Mouse (Mus musculus): Measurements from ENCODE around the gene Cyp46a1. TPM values are rescaled to one million over a fixed set of nuclear protein-coding genes. Genes with fewer than 3 reads are reported as not detected.

The Cyp46a1 gene
- total and polyA plus RNA-seq, 3 experiments: not detected

DNA sequence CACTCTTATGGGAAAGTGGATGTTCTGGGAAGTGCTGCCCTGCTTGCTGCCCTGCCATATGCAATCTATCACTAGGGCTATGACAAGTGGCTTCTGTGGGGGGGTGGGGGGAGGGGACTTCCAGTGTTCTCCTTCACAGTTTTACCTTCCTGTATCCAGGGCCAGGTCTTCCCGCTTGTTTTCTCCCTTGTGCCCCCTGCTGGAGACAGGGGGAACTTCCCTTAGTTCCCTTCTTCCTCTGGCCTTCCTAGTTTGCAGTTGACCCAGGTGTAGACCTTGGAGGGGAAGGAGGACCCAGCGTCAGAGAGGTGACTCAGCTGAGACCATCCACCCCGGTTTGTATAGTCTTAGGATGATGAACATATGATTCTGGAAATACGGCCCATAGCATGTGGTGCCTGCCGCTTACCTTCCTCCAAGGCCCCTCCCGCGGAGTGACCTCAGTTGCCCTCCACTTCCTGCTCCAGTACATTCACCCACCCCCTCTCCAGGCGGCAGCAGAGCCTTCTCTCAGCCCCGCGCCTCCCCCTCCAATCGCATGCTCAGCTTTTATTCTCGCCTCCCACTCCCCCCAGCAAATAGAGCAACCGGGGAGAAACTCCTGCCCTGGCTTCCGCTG lies 4.5 kb downstream of the Cyp46a1 start:
- TF ChIP-seq EP300 (IDR thresholded peaks at IDR 0.05; ENCODE audit: low read depth in 1 of 2, low read length in 2 of 2) (no peak), CTCF (IDR thresholded peaks at IDR 0.05 in 2 of 3, conservative IDR thresholded peaks at IDR 0.05 in 1 of 3; ENCODE audit: control insufficient read depth in 1 of 3, insufficient read depth in 1 of 3, low read depth in 2 of 3, low read length in 3 of 3, poor library complexity in 1 of 3, severe bottlenecking in 1 of 3) (0 out of 6 replicates have a peak, but pooled peaks of 1 of the 3 experiments have one; percentile 9)
- Histone ChIP-seq H3K9me3 (replicated peaks; ENCODE audit: insufficient read depth, low read length) (no peaks in the 10 kb centered on the region), H3K9ac (ENCODE audit: control insufficient read depth, low read depth, low read length, poor library complexity, severe bottlenecking) (no peak overlapping the region), H3K27me3 (ENCODE audit: control insufficient read depth in 1 of 2, insufficient read depth in 2 of 2, low read length in 2 of 2) (no peaks in the 10 kb centered on the region), H3K27ac (ENCODE audit: control insufficient read depth, low read depth, low read length) (no peak overlapping the region), H3K79me2 (ENCODE audit: control insufficient read depth, insufficient read depth, low read length, poor library complexity) (no peaks in the 10 kb centered on the region), H3K4me3 (ENCODE audit: control insufficient read depth in 1 of 2, insufficient read depth in 1 of 2, low read depth in 2 of 2, low read length in 2 of 2) (no peak overlapping the region), H3K36me3 (ENCODE audit: control insufficient read depth in 1 of 2, insufficient read depth in 2 of 2, low read length in 2 of 2) (no peaks in the 10 kb centered on the region), H3K4me1 (ENCODE audit: control insufficient read depth in 1 of 2, insufficient read depth in 2 of 2, low read length in 2 of 2) (no peaks in the 10 kb centered on the region)
- DNase-seq (ENCODE audit: low read depth, low spot score): no peak

DNA sequence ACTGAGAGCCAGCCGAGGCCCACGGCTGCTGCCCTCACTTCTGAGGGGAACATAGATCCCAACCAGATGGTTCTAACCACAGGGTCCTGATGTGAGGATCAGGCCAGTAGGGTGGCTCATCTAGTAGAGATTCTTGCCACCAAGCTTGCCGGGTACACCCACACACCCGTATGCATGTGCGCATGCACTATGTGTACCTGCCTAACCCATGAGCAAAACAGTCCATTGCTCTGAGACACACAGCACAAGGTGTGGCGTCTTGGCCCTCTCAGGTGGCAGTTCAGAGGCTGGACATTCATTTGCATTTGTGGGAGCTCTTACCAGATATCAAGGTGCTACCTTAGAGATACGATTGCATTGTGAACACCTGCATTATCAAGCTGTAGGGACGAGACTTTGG lies 14.0 kb downstream of the Cyp46a1 start:
- H3K4me3 ChIP-seq (ENCODE audit: control insufficient read depth in 1 of 2, insufficient read depth in 1 of 2, low read depth in 2 of 2, low read length in 2 of 2): no peak overlapping the region

GRCm38 (mm10) chr12:108349026-108349425 lies 14.8 kb downstream of the Cyp46a1 start:
- no peak for DNase-seq (ENCODE audit: low read depth, low spot score)
- Histone ChIP-seq H3K79me2 (ENCODE audit: control insufficient read depth, insufficient read depth, low read length, poor library complexity) (no peaks in the 10 kb centered on the region), H3K36me3 (ENCODE audit: control insufficient read depth in 1 of 2, insufficient read depth in 2 of 2, low read length in 2 of 2) (no peaks in the 10 kb centered on the region), H3K4me1 (ENCODE audit: control insufficient read depth in 1 of 2, insufficient read depth in 2 of 2, low read length in 2 of 2) (no peaks in the 10 kb centered on the region), H3K4me3 (ENCODE audit: control insufficient read depth in 1 of 2, insufficient read depth in 1 of 2, low read depth in 2 of 2, low read length in 2 of 2) (no peak overlapping the region), H3K27ac (ENCODE audit: control insufficient read depth, low read depth, low read length) (no peak overlapping the region), H3K27me3 (ENCODE audit: control insufficient read depth in 1 of 2, insufficient read depth in 2 of 2, low read length in 2 of 2) (no peaks in the 10 kb centered on the region), H3K9me3 (replicated peaks; ENCODE audit: insufficient read depth, low read length) (no peaks in the 10 kb centered on the region), H3K9ac (ENCODE audit: control insufficient read depth, low read depth, low read length, poor library complexity, severe bottlenecking) (no peak overlapping the region)
- TF ChIP-seq TAL1 (IDR thresholded peaks at IDR 0.05; ENCODE audit: low read length) (no peak), ZKSCAN1 (IDR thresholded peaks at IDR 0.05; ENCODE audit: low read depth, low read length) (no peak), RCOR1 (IDR thresholded peaks at IDR 0.05; ENCODE audit: low read depth, low read length) (no peak), EP300 (IDR thresholded peaks at IDR 0.05; ENCODE audit: low read depth in 1 of 2, low read length in 2 of 2) (no peak), MXI1 (IDR thresholded peaks at IDR 0.05; ENCODE audit: low read depth, low read length) (no peak), ZC3H11A (IDR thresholded peaks at IDR 0.05; ENCODE audit: low read depth, low read length) (no peak), NELFE (IDR thresholded peaks at IDR 0.05; ENCODE audit: low read depth, low read length) (no peak), NRF1 (IDR thresholded peaks at IDR 0.05; ENCODE audit: insufficient read depth, low read depth, low read length, poor library complexity, severe bottlenecking) (no peak), MEF2A (IDR thresholded peaks at IDR 0.05; ENCODE audit: extremely low read depth, insufficient replicate concordance, low read depth, low read length, poor library complexity, severe bottlenecking) (no peak), MAZ (IDR thresholded peaks at IDR 0.05; ENCODE audit: low read depth, low read length) (no peak), USF1 (IDR thresholded peaks at IDR 0.05; ENCODE audit: low read depth, low read length) (no peak), E2F4 (IDR thresholded peaks at IDR 0.05; ENCODE audit: borderline replicate concordance, low read depth, low read length) (no peak), GABPA (IDR thresholded peaks at IDR 0.05; ENCODE audit: low read depth, low read length) (no peak), MAX (IDR thresholded peaks at IDR 0.05; ENCODE audit: low read length) (no peak), POLR2A (IDR thresholded peaks at IDR 0.05; ENCODE audit: control insufficient read depth in 1 of 2, insufficient read depth in 1 of 2, low read depth in 1 of 2, low read length in 2 of 2, poor library complexity in 1 of 2) (no peak), GATA1 (IDR thresholded peaks at IDR 0.05; ENCODE audit: low read depth, low read length) (no peak), CHD1 (IDR thresholded peaks at IDR 0.05; ENCODE audit: low read depth, low read length) (no peak)

More for the DNA sequence above, 14.0 kb downstream of the Cyp46a1 start:
- DNase-seq (ENCODE audit: low read depth, low spot score): no peak
- TF ChIP-seq MYB (IDR thresholded peaks at IDR 0.05; ENCODE audit: low read depth, low read length) (no peak), ZC3H11A (IDR thresholded peaks at IDR 0.05; ENCODE audit: low read depth, low read length) (no peak), CHD2 (IDR thresholded peaks at IDR 0.05; ENCODE audit: low read length) (no peak), POLR2A (IDR thresholded peaks at IDR 0.05; ENCODE audit: control insufficient read depth in 1 of 2, insufficient read depth in 1 of 2, low read depth in 1 of 2, low read length in 2 of 2, poor library complexity in 1 of 2) (no peak), ZNF384 (IDR thresholded peaks at IDR 0.05; ENCODE audit: low read depth, low read length) (no peak), POLR2AphosphoS2 (IDR thresholded peaks at IDR 0.05; ENCODE audit: low read length) (no peak), MEF2A (IDR thresholded peaks at IDR 0.05; ENCODE audit: extremely low read depth, insufficient replicate concordance, low read depth, low read length, poor library complexity, severe bottlenecking) (no peak), MAZ (IDR thresholded peaks at IDR 0.05; ENCODE audit: low read depth, low read length) (no peak), POLR2AphosphoS5 (IDR thresholded peaks at IDR 0.05; ENCODE audit: borderline replicate concordance, low read depth, low read length) (no peak)
- Histone ChIP-seq H3K27ac (ENCODE audit: control insufficient read depth, low read depth, low read length) (no peak overlapping the region), H3K9ac (ENCODE audit: control insufficient read depth, low read depth, low read length, poor library complexity, severe bottlenecking) (no peak overlapping the region), H3K9me3 (replicated peaks; ENCODE audit: insufficient read depth, low read length) (no peaks in the 10 kb centered on the region), H3K79me2 (ENCODE audit: control insufficient read depth, insufficient read depth, low read length, poor library complexity) (no peaks in the 10 kb centered on the region), H3K36me3 (ENCODE audit: control insufficient read depth in 1 of 2, insufficient read depth in 2 of 2, low read length in 2 of 2) (no peaks in the 10 kb centered on the region), H3K27me3 (ENCODE audit: control insufficient read depth in 1 of 2, insufficient read depth in 2 of 2, low read length in 2 of 2) (no peaks in the 10 kb centered on the region), H3K4me1 (ENCODE audit: control insufficient read depth in 1 of 2, insufficient read depth in 2 of 2, low read length in 2 of 2) (no peaks in the 10 kb centered on the region)

Measured in MEL (cell line).